Mouse (Mus musculus) left cerebral cortex, adult 18-20 months (tissue): ENCODE results near the gene Gpc5. TPM values are rescaled to one million over a fixed set of nuclear protein-coding genes. Genes with fewer than 3 reads are reported as not detected.

Experiments used
- DNase-seq, 2 experiments: peaks; one replicate each; pipeline ENCODE4 v3.0.0; 2021 to 2022; ENCODE audit warnings: low spot score in 2 of 2, mixed read lengths in 1 of 2
- total RNA-seq, 2 experiments: library from RNA; stranded (reverse); gene quantifications; 2 replicates each; pipeline ENCODE4 v1.2.3; 2021

Gene Gpc5
- total RNA-seq, 2 experiments from 2014 or later: 28.9 to 33.1 TPM

DNA sequence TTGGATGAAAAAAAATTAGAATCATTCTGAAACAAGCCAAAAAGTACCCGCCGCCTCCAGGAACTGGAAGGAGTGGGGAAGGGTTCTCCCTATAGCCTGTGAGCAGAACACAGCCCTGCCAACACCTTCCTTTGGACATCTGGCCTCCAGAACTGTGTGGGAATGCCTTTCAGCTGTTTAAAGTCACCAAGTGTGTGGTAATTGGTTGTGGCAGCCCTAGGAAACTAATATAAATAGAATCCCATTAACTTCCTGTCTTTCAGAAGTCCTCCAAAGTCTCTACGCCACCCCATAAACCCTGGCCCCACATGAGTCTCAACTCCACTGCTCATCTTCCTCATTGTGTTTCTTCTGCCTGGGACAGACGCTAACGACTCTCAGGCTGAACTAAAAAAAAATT lies 1117.0 kb downstream of the Gpc5 start:
- DNase-seq: peak; percentile 19 to 59

GRCm38 (mm10) chr14:116210304-116210703 lies 1118.3 kb downstream of the Gpc5 start:
- no peak for DNase-seq

GRCm38 (mm10) chr14:116212029-116212428 lies 1120.0 kb downstream of the Gpc5 start:
- no peak for DNase-seq

DNA sequence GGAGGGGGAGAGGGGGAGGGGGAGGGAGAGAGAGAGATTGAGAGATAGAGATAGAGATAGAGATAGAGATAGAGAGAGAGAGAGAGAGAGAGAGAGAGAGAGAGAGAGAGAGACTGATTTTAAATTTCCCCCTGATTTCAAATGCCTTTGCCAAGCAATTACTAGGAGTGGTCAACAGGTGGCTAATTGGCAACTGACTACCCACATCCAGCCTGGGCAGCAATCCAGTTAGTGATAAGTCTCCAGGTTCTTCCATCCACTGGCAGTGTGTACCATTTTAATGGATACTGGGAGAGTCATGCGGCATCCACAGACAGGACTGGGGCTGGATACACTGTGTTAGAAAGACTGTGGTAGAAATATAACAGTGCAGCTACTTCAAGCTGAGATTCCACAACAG lies 1166.1 kb downstream of the Gpc5 start:
- no peak for DNase-seq

DNA sequence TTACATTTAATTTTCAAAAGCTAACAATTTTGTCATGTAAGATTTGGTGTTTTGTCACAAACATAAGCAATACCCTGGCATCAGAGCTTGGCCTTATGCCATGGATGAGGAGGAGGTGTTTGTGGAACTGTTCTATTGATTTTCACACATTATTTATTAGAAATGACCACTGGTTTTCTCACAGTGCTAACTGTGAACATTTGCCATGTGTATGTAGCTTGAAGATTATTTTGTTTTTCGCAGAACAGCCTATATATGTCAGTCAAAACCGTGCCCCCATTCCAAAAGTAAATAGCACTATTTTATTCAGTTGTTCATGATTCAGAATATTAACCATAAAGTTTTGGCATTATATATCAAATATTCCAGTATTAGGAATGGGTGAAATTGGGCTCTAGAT lies 1216.5 kb downstream of the Gpc5 start:
- DNase-seq: no peak

DNA sequence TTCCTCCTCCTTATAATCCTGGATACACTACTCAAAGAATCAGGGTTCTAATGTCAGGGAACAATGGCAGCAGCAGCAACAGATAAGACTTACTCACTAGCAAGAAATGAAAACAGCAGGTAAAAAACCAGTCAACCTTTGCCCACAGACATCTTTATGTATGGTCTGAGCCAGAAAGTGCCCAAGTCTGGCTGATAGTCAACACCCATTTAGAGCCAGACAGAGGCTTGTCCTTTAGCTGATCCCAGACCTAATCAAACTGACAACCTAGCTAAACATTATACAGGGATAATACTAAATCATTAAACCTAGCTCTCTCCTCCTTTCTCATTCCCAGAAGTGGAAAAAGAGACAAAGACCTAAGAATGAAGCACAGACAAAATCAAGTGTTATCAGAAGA lies 1225.5 kb downstream of the Gpc5 start:
- no peak for DNase-seq

DNA sequence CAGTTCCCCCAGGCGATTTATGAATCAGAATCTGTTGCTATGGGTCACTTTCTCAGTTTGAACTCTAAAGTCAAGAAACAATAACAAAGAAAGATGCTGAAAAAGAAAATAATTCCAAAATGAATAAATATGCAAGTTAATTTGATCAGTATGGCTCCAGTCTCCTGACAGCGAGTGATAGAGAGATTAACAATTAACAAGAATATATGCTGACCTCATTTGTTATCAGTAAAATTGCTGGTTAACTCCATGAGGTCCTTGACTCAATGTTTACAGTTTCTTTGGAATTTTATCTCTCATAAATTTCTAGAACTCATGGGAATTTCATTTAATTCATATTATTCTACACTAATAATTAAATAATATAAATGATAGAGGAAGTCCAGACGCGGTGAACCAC lies 1244.2 kb downstream of the Gpc5 start:
- no peak for DNase-seq

DNA sequence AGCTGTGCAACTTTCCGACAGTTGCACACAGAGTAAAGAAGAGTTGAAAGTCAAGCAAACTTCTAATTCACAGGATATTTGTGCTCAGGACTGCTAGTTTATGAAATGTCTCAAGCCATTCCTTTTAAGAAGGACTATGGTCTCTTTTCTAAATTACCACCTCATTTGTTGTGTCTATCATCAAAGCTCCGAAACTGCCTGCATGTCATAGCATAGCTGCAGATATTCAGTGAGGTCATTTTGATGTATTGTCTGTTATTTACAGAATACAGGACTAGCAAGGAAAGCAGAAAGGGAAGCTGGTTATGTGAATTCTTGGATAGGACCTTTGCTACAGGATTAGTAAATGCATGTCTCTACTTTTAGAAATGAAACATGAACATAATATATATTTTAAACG lies 1246.4 kb downstream of the Gpc5 start:
- no peak for DNase-seq

DNA sequence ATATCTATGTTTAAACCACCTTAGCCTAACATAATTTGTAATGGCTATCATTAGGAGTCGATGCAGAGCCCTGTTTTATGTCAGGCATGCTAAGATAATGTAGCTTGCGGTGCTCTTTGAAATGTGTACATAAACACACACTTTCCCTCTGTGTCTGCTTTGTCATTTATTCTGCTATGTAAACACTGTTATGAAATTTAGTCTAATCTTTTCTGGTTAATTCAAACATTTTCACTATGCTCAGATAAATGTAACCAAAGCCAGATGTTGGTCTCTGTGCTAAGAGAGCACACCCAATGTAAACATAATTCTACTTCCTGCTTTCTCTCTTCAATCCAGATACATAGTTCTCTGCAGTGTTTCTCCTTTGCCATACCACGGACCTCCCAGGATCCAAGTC lies 1256.5 kb downstream of the Gpc5 start:
- DNase-seq: no peak

- DNase-seq: no peak
Measured at GRCm38 (mm10) chr14:116384602-116385001, 1292.6 kb downstream of the Gpc5 start.

- no peak for DNase-seq
Measured at GRCm38 (mm10) chr14:116415511-116415910, 1323.5 kb downstream of the Gpc5 start.

DNA sequence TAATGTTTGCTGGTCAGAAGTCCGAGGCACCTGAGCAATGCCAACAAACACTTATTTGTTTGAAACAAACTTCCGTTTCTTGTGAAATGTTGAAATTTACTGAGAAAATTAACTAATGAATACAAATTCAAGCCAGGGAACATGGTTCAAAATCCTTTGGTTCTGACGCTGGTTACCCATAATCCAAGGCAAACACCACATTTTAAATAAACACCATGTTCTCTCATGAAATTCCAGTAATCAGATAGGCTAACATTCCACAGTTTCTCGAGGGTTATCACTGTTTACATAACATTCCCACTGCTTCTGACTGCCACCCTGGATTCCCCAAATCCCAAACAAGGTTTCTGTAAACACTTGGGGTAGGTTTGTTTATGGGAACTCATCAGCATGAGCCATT lies 1356.2 kb downstream of the Gpc5 start:
- DNase-seq: no peak

- no peak for DNase-seq
Measured at GRCm38 (mm10) chr14:116453356-116453755, 1361.3 kb downstream of the Gpc5 start.

DNA sequence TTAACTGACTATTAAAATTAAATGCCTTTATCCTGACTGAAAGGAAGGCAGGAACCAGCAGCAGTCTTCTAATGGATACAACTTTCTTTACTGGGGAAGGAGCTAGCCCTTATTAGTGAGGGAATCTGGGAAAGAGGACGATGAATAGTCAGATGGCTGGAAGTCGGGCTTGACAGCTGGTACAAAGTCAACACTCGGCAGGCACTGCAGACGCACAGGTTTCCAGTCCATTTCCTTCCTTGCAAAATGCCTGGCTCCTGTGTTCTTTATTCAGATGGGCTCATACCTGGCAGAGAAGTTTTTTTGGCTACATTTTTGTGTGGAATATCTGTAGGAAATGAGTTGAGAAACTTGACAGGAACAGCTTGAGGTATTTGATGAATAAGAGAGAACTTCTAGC lies 1364.2 kb downstream of the Gpc5 start:
- DNase-seq: no peak

GRCm38 (mm10) chr14:116473378-116474179 lies 1381.6 kb downstream of the Gpc5 start:
- DNase-seq: no peak

- no peak for DNase-seq
Measured at GRCm38 (mm10) chr14:116494285-116494850, 1402.4 kb downstream of the Gpc5 start.

DNA sequence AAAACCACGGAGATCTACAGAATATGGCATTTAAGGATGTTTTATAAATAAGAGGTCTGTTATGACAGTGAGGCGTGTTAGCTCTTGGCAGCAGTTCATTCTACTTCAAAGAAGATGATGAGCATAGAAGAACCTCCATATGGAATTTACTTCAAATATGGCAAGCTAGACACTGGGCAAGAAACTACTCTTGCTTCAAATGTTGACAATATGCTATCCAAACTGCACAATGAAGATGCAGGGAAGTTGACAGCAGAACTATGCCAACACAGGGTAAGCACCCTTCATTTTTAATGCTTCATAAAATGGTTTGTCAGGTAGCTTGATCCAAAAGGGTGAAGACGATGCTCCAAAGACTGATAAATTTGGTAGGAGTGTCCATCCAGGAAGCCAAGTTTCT lies 1446.2 kb downstream of the Gpc5 start:
- no peak for DNase-seq

DNA sequence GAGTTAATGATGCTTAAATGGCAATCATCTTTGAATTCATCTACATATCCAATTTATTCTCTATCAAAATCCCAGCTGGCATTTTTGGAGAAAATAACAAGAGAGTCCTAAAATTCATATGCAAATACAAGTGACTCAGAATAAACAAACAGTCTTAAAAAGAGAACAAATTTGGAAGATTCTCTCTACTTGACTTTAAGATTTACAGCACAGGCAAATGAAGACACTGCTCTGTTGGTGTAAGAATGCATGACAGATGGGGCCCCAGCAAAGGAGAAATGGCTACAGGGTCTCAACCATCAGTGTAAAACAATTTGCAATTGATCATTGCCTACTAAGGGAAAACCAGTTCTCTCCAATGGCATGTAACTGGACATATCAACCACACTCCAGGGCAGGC lies 1451.7 kb downstream of the Gpc5 start:
- DNase-seq: no peak

GRCm38 (mm10) chr14:116551401-116551800 lies 1459.4 kb downstream of the Gpc5 start:
- no peak for DNase-seq

GRCm38 (mm10) chr14:116553316-116553715 lies 1461.3 kb downstream of the Gpc5 start:
- no peak for DNase-seq

GRCm38 (mm10) chr14:116558141-116558800 lies 1466.3 kb downstream of the Gpc5 start:
- no peak for DNase-seq

- DNase-seq: no peak
Measured at GRCm38 (mm10) chr14:116559990-116560389, 1468.0 kb downstream of the Gpc5 start.
